Mouse (Mus musculus) cerebellum, adult 11-12 months (tissue): Measurements from ENCODE around the gene Zfp1.
A peak's percentile ranks its signal among the peaks of the same experiment; 100 is the strongest.

Source experiments
- DNase-seq: peaks from one replicate; pipeline ENCODE4 v3.0.0; 2022

Zfp1 gene

DNA sequence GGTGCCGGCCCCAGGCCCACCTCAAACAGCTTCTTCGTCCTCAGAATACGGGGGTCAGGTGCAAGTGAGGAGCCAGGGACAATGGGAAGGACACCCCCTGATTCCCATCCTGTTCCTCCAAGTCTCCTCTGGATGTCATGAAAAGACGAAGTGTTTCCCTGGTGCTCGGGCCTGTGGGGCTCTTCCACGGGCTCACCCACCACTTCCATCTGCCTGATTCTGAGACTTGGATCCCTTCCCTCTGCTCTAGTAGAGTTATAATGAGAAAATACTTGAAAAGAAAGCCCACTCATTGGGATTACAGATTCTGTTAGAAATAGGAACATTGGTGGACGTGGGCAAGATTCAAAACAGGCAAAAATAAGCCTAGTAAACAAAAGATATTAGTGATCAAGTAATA, 35.6 kb downstream of the Zfp1 start:
- no peak for DNase-seq

GRCm38 (mm10) chr8:111680423-111681028, 37.3 kb downstream of the Zfp1 start:
- DNase-seq = no peak

- DNase-seq = no peak
These were observed 38.0 kb downstream of the Zfp1 start for GRCm38 (mm10) chr8:111681153-111681552.

- no peak for DNase-seq
These were observed 39.3 kb downstream of the Zfp1 start for GRCm38 (mm10) chr8:111682521-111682920.

GRCm38 (mm10) chr8:111686881-111687280, 43.7 kb downstream of the Zfp1 start:
- no peak for DNase-seq

DNA sequence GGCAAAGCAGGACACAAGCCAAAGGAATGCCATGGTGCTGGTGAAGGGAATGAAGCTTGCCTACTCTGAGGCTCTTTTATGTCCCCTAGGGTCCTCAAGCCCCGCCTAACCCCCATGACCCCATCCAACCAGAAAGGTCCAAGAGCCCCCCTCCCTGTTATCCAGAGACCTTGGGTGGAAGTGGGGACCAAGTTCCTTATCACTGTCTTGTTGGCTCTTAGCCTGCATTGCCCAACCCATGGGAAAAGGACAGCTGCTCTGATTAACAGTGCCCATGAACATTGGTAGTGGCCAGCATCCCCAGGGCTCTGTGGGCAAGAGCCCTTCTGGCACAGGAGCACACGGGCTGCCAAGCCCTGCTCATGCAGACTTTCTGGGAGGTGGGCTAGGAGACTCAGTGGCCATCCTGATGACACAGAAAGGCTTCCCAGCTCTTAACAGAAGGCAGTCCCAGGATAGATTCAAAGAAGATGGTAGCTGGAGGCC, 47.8 kb downstream of the Zfp1 start, which contains the start of gene Ctrb1:
Ctrb1 (minus strand) TSS at position 51 of the 486 bp plus-strand sequence.
- DNase-seq = no peak

GRCm38 (mm10) chr8:111693261-111693741, 50.1 kb downstream of the Zfp1 start:
- DNase-seq = no peak

DNA sequence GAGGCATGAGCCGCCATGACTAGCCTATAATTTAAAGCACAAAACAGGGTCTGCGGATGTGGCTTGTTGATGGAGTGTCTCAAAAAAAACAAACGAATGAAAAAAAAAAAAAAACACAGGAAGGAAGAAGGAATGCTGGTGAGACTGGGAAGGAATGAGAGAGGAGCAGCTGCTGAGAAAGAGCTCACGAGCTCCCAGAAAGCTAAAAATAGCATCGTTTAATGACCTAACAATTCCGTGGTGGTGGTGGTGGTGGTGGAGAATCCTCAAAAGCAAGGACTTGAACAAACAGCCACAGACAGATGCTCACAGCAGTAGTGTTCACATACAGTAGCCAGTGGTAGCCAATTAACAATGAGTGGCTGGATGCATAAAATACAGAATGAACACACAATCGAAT, 52.2 kb downstream of the Zfp1 start:
- DNase-seq = no peak

- no peak for DNase-seq
These were observed 54.5 kb downstream of the Zfp1 start for GRCm38 (mm10) chr8:111697655-111698054.

DNA sequence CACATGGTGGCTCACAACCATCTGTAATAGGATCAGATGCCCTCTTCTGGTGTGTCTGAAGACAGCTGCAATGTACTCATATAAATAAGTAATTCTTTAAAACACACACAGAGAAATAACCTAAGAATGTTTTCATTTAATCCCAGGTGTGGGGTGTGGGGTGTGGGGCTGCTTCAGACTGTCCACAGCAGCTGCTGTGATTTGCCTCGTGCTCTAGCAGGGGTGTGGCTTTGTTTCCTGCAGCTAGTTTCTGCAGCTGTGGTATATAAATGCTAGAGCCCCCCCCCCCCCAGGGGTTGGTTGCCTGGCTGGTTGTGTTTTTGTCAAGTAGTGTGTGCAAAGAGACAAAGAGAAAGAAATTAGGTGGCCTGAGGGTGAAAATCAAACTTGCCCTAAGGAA, 55.8 kb downstream of the Zfp1 start:
- DNase-seq = no peak

DNA sequence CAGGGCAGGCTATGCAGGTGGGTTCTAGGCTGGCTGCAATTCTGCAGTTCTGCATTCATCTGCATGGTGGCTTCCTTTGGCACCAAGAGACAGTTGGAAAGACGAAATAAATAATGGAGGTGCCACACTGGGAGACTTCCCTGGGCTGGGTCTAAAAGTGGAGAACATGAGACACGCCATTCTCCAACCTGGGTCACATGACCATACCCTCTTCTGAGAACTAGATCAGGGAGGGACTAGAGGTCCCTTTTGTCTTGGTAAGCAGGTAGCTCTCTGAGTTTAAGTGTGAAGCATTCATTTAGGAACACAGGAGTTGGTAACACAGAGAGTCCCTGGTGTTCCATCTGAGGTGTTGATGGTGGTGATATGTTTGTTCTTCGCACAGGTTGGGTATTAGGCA, 57.0 kb downstream of the Zfp1 start:
- no peak for DNase-seq

GRCm38 (mm10) chr8:111700740-111701139, 57.5 kb downstream of the Zfp1 start:
- no peak for DNase-seq

- no peak for DNase-seq
These were observed 58.2 kb downstream of the Zfp1 start for GRCm38 (mm10) chr8:111701380-111701779.

GRCm38 (mm10) chr8:111704585-111704984, 61.4 kb downstream of the Zfp1 start:
- DNase-seq = peak; percentile 49

DNA sequence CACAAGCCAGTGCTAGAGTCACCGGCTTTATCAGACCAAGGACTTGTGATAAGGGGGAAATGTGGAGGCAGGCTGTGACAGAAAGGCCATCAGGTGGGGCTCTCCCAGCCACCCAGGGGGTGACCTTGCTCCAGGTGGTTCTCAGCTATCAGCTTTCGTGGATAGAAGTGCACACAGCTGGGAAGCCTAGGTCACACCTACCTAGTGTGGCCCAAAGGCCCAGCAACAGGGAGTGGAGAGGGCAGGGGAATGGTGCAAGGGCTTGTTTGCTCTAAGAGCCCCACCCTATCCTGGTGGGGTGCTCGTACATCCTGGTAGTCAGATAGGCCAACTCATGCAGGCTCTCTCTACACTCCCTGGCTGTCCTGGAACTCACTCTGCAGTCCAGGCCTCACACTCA, 62.0 kb downstream of the Zfp1 start:
- no peak for DNase-seq

GRCm38 (mm10) chr8:111705699-111706098, 62.5 kb downstream of the Zfp1 start:
- no peak for DNase-seq

DNA sequence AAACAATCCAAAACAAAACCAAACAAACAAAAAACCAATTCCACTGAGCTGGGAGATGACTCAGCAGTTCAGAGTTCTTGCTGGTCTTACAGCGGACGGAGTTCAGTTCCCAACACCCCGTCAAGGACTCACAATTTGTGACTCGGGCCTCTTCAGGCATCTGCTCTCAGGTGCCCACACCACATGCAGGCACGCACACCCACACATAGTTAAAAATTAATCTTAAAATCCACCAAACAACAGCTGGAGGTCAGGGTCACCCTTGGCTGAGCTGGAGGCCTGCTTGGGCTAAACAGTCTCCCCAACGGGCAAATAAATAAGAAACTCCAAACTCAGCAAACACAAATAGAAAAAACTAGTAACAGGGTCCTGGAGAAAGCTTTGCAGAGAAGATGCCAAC, 65.1 kb downstream of the Zfp1 start:
- DNase-seq = no peak

DNA sequence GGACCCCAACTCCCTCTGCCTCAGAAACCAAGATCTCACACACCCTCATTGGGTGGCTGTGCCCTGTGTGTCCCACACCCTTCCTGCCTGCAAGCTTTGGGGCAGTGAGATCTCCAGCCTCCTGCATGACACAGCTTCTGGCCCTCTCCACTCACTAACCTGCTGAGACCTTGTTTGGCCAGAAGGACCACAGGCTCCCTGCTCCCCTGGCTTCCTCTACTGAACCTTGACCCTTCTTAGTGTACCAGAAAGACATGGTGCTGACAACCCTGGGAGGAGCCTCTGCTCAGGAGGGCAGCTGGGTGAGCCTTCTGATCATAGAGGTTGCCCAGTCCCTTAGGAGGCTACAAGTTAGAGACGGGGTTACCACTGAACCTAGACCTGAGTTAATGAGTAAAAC, 66.0 kb downstream of the Zfp1 start:
- no peak for DNase-seq

- no peak for DNase-seq
These were observed 67.7 kb downstream of the Zfp1 start for GRCm38 (mm10) chr8:111710777-111711485.

DNA sequence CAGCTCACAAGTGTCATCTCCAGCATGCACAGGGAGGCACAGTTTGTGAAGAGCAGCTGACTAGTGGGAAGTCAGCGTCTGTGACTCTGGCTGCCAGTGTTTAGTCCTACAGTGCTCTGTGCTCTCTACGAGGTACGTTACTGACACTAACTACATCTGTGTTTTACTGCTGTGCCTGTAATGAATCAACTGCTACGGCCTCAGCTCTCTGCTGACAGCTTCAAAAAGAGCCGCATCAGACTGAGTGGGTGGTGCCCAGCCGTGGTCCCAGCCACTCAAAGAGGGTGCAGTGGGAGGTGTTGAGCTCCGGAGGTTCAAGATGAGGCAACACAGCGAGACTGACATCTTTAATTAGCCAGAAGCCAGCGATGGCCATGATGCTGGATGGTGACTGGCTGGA, 68.9 kb downstream of the Zfp1 start:
- DNase-seq = no peak

GRCm38 (mm10) chr8:111712588-111712987, 69.4 kb downstream of the Zfp1 start:
- DNase-seq = peak; percentile 92

- DNase-seq = peak; percentile 48
These were observed 70.1 kb downstream of the Zfp1 start for GRCm38 (mm10) chr8:111713291-111713690.

GRCm38 (mm10) chr8:111713817-111714216, 70.6 kb downstream of the Zfp1 start:
- DNase-seq = peak; percentile 49

GRCm38 (mm10) chr8:111714295-111714694, 71.1 kb downstream of the Zfp1 start:
- peak; percentile 16 for DNase-seq
